Mouse (Mus musculus) CH12F3 (cell line): ENCODE results near the gene Lhb.

Experiments used
- in situ Hi-C: fragments of 300-500 bp; cut with MboI; formaldehyde crosslinking; loops from 2 replicates; pipeline ENCODE4 v1.14.3; 2020; ENCODE audit warnings: low sequenced_read_pairs

Lhb gene

DNA sequence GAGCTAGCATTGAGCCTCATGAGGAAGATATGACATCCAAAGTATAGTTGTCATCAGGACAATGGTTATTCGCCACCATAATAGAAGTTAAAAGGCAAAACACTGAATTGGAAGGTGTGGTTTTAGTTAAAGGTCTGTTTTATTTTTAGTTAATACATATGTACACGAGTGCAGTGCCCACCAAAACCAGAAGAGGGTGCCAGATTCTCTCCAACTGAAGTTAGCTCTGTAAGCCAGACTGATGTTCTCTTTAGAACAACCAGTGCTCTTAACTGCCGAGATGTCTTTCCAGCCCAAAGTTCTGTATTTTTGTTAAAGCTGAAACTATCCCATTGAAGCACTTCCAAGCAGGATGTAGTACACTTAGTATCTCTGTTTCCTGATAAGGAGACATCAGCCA lies 50.2 kb downstream of the Lhb start:
- in situ Hi-C loops: no loop called here
